ENCODE assay signal across 8 mouse cellular contexts in genomic region chr2:156862772-156863486, GRCm38 (mm10). TPM values are rescaled to one million over a fixed set of nuclear protein-coding genes. Genes with fewer than 3 reads are reported as not detected.
A peak's percentile ranks its signal among the peaks of the same experiment; 100 is the strongest.
DNase-seq lines count a peak whose midpoint lies in the region; ATAC-seq and TF ChIP-seq lines count a peak whose summit lies in the region.

Gene Rab5if, plus strand, starts transcription at chr2:156863128.

- H3K9ac ChIP-seq in embryonic facial prominence, embryonic 14.5 days (ENCODE audit: low read depth, low read length): peak within 1 kb of the TSS; percentile 82
- peak within 1 kb of the TSS; percentile 90 for H3K9ac ChIP-seq in limb, embryonic 14.5 days (ENCODE audit: low read depth, low read length, severe bottlenecking)
- peak within 1 kb of the TSS; percentile 98 for H3K9ac ChIP-seq in midbrain, postnatal 0 days (replicated peaks; ENCODE audit: low read length, poor library complexity, severe bottlenecking)

- peak within 1 kb of the TSS; percentile 93 for H3K27ac ChIP-seq in embryonic facial prominence, embryonic 14.5 days (replicated peaks; ENCODE audit: low read depth, low read length)
- peak within 1 kb of the TSS; percentile 91 for H3K27ac ChIP-seq in limb, embryonic 14.5 days (replicated peaks; ENCODE audit: low read depth, low read length)
- peak within 1 kb of the TSS; percentile 87 for H3K27ac ChIP-seq in midbrain, postnatal 0 days (ENCODE audit: low read depth, low read length)

- peaks cover 36% of the 10 kb centered on the region; the same call in 1 of the 2 replicates for H3K36me3 ChIP-seq in embryonic facial prominence, embryonic 14.5 days (ENCODE audit: control insufficient read depth, insufficient read depth, low read length)
- peaks cover 33% of the 10 kb centered on the region for H3K36me3 ChIP-seq in limb, embryonic 14.5 days (ENCODE audit: control insufficient read depth, insufficient read depth, low read length)
- peaks cover 17% of the 10 kb centered on the region; the same call in 1 of the 2 replicates for H3K36me3 ChIP-seq in midbrain, postnatal 0 days (ENCODE audit: insufficient read depth, low read length)

- peaks cover 11% of the 10 kb centered on the region for H3K4me1 ChIP-seq in embryonic facial prominence, embryonic 14.5 days (ENCODE audit: control insufficient read depth, insufficient read depth, low read length)
- peaks cover 13% of the 10 kb centered on the region for H3K4me1 ChIP-seq in limb, embryonic 14.5 days (ENCODE audit: control insufficient read depth, insufficient read depth, low read length)
- peaks cover 5% of the 10 kb centered on the region; the same call in 1 of the 2 replicates for H3K4me1 ChIP-seq in midbrain, postnatal 0 days (ENCODE audit: insufficient read depth, low read length)

- peak within 1 kb of the TSS; percentile 69 for H3K4me3 ChIP-seq in embryonic facial prominence, embryonic 14.5 days (ENCODE audit: low read depth, low read length)
- peak within 1 kb of the TSS; percentile 99 for H3K4me3 ChIP-seq in limb, embryonic 14.5 days (replicated peaks; ENCODE audit: low read length)
- peak within 1 kb of the TSS; percentile 100 for H3K4me3 ChIP-seq in midbrain, postnatal 0 days (ENCODE audit: low read depth, low read length)

- peak; percentile 80; the same call in 1 of the 2 replicates for TF ChIP-seq POLR2A in limb, embryonic 14.5 days (IDR thresholded peaks at IDR 0.05; ENCODE audit: borderline replicate concordance, extremely low read depth, insufficient read depth, insufficient read length)

- H3K4me2 ChIP-seq in embryonic facial prominence, embryonic 14.5 days (ENCODE audit: low read depth, low read length): peak within 1 kb of the TSS; percentile 79
- H3K4me2 ChIP-seq in limb, embryonic 14.5 days (replicated peaks; ENCODE audit: low read depth, low read length, severe bottlenecking): peak within 1 kb of the TSS; percentile 83
- H3K4me2 ChIP-seq in midbrain, postnatal 0 days (ENCODE audit: low read depth, low read length, poor library complexity, severe bottlenecking): peak within 1 kb of the TSS; percentile 91

- H3K27me3 ChIP-seq in embryonic facial prominence, embryonic 14.5 days (replicated peaks; ENCODE audit: control insufficient read depth, insufficient read depth, low read length): no peaks in the 10 kb centered on the region
- no peaks in the 10 kb centered on the region for H3K27me3 ChIP-seq in limb, embryonic 14.5 days (ENCODE audit: control insufficient read depth, insufficient read depth, low read length)
- H3K27me3 ChIP-seq in midbrain, postnatal 0 days (ENCODE audit: insufficient read depth, low read length): no peaks in the 10 kb centered on the region

- DNase-seq in 3T3-L1 (ENCODE audit: low read depth, low spot score): peak; percentile 96
- peak; percentile 92 to 97 for DNase-seq in adrenal gland, postnatal 4 days (ENCODE audit: low spot score in 2 of 2)
- peak; percentile 98 for DNase-seq in embryonic facial prominence, embryonic 14.5 days (ENCODE audit: low spot score)
- DNase-seq in heart, adult 8-10 months (ENCODE audit: low spot score): peak; percentile 97
- DNase-seq in kidney, adult 9 months: peak; percentile 97
- peak; percentile 95 for DNase-seq in limb, embryonic 14.5 days (ENCODE audit: low spot score)
- DNase-seq in midbrain, postnatal 0 days (ENCODE audit: low spot score): peak; percentile 98
- DNase-seq in spleen, postnatal 14 days (ENCODE audit: low spot score in 2 of 2): peak; percentile 96 to 98

- WGBS in embryonic facial prominence, embryonic 14.5 days: 2% methylated on average over 59 of the region's 98 CpGs
- WGBS in limb, embryonic 14.5 days: under 1% methylated on average over 71 of the region's 98 CpGs
- 0% methylated on average over 70 of the region's 98 CpGs for WGBS in midbrain, postnatal 0 days

- H3K9me3 ChIP-seq in embryonic facial prominence, embryonic 14.5 days (ENCODE audit: control insufficient read depth, low read length): no peaks in the 10 kb centered on the region
- no peaks in the 10 kb centered on the region for H3K9me3 ChIP-seq in limb, embryonic 14.5 days (ENCODE audit: control insufficient read depth, low read length)
- no peaks in the 10 kb centered on the region for H3K9me3 ChIP-seq in midbrain, postnatal 0 days (ENCODE audit: low read length)

- TF ChIP-seq CTCF in midbrain, postnatal 0 days (IDR thresholded peaks at IDR 0.05): peak; percentile 82

- ATAC-seq in embryonic facial prominence, embryonic 14.5 days (ENCODE audit: low read depth): peak; percentile 98
- peak; percentile 98 for ATAC-seq in limb, embryonic 14.5 days (ENCODE audit: low FRiP score, low read depth)
- peak; percentile 96 for ATAC-seq in midbrain, postnatal 0 days (ENCODE audit: low FRiP score)

RNA-seq across cellular contexts. Expression of gene Rab5if, which starts in this region (rescaled TPM):
- total RNA-seq in adrenal gland, postnatal 4 days (2021): 100 to 1,000 TPM; 190 to 203 TPM
- 172 and 181 TPM in 2 replicates for polyA plus RNA-seq in embryonic facial prominence, embryonic 14.5 days (2014; fragmentation: Nextera tagmentation; extraction: Ambion mirVana)
- total RNA-seq in heart, adult 8-10 months (2022): 100 to 1,000 TPM in 2 of 4 experiments, 10 to 100 TPM in 2; 90.3 to 107 (median 102) TPM
- polyA plus RNA-seq in limb, embryonic 14.5 days (2012; rRNA removed): 106 and 120 TPM in 2 replicates
- polyA plus RNA-seq in limb, embryonic 14.5 days (2014; fragmentation: Nextera tagmentation; extraction: Ambion mirVana): 167 and 171 TPM in 2 replicates
- 115 and 137 TPM in 2 replicates for total RNA-seq in midbrain, postnatal 0 days (2014; rRNA removed)
- 149 and 155 TPM in 2 replicates for polyA plus RNA-seq in midbrain, postnatal 0 days (2015; fragmentation: Nextera tagmentation; extraction: Ambion mirVana)

Comparison
In these comparisons a context has a peak if more than half of its experiments do, and no peak if none do; other contexts are left out.
1. Peak in every context shown above with its lines: DNase-seq, ATAC-seq, H3K4me3 ChIP-seq and H3K27ac ChIP-seq.